Mouse (Mus musculus): ENCODE results near the gene Gm49322. TPM values are rescaled to one million over a fixed set of nuclear protein-coding genes. Genes with fewer than 3 reads are reported as not detected.
A peak's percentile ranks its signal among the peaks of the same experiment; 100 is the strongest.
"Not testable (repeated sequence)": the region's sequence is repeated elsewhere in the genome, so short reads cannot be mapped to it uniquely, and the experiment has no call there.

The Gm49322 gene
- total RNA-seq, 4 experiments from 2014 or later, result 1.0 to 4.8 (median 3.5) TPM

- DNase-seq, result no peak
These were observed 8.0 kb downstream of the Gm49322 start for GRCm38 (mm10) chr10:80613821-80614220.

DNA sequence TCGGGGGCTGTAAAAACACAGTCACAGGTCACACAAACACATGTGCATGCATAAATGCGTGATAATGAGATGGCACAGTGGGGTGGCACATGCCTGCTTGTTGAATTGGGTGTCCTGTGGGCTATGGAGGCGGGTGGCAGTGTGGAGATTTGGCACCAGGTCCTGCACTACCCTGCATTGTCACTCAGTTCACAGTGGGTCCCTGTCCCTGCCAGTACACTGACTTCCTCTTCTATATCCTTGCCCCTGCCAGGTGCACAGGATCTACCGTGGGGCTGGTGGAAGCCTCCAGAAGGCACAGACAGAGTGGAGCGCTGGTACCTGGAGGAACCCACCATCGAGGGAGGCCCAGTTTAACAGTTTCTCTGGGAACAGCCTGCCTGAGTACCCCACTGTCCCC is 8.5 kb downstream of the Gm49322 start:
- DNase-seq, result no peak

DNA sequence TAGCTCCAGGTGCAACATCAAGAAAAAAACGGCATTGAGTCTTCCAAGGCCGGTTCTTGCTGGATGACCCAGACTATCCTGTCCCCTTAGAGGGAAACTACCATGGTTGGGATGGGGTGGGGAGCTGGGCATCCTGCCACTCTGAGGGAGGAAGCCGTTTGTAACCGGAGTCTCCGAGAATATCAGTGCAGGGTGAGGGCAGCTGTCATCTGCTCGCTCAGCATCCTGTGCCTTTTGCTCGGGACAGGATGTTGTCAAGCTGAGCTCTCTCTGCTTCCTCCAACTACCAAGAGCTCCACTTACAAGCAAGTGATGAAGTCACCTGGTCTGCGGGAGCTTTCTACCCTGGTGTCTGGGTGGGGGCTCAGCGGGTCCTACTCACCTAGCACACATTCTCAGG is 12.4 kb downstream of the Gm49322 start:
- DNase-seq, result no peak

DNA sequence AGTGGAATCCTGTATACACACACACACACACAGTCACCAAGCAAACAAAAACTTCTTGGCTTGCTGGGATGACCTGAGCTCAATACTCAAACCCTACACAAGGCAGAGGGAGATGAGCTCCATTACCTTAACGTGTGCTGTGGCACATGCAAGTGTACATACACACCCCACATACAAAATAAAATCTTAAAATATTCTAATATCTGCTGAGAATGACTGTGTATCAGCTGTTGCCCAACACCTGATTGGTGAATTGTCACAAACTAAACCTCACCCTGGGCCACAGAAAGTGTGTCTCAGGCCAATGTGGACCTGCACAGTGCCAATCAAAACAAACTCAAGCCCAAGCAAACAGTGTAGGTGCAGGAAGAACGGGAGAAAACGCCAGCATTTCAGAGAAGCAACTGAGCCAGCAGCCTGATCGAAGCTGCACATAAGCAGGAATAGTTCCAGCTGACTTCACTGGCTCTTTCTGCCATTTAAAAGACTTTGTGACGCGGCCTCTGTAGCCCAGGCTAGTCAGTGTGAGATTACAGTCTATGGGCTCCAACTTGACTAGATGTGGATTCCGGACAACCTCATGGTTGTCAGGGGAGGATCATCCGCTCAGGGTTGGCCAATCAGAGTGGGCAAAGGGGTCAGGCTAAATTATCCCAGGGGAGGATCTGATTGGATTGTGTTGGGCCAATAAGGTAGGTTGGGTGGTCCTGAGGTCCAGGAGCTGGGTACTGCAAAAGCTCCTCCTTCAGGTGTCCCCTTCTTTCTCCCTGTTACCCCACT is 13.8 kb downstream of the Gm49322 start:
- DNase-seq, result no peak

GRCm38 (mm10) chr10:80620365-80620764 is 14.5 kb downstream of the Gm49322 start:
- DNase-seq, result no peak

DNA sequence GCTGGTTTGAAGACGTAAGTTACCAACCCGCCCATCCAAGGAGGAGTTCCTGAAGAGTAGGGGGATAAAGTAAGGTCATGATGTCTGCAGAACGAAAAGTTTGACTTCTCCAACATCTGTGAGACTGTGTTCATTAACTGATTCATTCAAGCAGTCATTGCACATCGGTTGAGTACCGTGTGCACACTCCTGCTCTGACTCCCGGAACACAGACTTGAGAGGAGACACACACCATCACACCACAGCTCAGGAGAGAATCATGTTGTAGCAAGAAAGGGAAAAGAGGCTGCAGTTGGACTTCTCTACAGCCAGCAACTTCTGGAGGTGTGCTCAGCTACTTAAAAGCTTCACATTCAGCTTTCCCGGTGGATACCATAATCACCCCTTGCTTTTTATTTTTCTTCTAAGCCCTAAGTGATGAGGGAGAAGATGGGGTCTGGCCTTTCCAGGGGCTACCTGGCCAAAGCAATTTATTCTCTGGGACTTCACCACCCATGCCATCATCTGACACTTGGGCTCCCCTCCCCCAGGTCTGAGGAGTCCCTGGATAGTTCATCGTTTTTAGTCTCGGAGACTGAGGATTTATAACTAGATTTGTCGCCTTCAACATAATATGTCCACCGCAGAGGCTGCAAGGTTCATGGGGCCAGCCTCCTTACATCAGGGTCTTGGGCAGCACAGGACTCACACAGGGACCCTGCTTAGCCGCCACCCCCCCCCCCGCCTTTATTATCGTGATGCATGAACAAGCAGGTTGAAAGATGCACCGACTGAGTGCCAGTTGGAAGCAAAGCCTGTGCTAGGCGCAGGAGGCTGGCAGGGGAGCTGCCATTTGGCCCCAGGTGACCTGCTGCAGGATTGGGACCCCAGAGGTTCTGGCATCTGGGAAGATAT is 15.2 kb downstream of the Gm49322 start:
- DNase-seq, result no peak

GRCm38 (mm10) chr10:80621690-80621939 is 15.8 kb downstream of the Gm49322 start:
- no peak for DNase-seq

DNA sequence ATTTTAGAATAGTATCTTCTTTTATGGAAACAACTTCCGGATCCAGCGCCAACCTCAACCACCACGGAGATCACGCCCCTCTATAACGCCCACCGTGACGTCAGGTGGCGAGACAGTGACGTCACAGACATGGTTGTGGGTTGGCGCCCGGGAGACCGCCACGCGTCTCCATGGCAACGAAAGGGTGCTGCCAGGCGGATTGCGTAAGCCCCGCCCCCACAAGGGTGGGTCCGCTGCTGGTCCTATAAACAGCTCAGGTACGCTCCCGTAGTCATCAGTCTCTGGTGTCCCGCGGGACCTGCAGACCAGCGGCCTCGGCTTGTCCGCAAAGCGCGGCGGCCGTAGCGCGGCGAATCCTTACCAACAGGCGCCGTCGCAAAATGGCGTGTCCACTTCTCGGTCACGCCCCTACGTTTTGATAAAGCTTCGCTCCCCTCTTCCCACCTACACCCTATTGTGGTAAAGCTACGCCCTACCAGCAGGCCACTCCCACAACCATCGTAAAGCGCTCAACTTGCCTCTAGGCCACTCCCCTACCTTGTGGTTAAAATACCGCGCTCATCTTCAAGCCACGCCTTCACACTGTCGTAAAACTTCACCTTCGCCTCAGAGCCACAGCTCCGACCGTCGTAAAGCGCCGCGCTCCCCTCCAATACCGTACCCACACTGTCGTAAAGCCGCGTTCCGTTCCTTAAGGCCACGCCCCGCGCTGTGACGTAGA is 16.3 kb downstream of the Gm49322 start:
- peak; percentile 99 for DNase-seq

DNA sequence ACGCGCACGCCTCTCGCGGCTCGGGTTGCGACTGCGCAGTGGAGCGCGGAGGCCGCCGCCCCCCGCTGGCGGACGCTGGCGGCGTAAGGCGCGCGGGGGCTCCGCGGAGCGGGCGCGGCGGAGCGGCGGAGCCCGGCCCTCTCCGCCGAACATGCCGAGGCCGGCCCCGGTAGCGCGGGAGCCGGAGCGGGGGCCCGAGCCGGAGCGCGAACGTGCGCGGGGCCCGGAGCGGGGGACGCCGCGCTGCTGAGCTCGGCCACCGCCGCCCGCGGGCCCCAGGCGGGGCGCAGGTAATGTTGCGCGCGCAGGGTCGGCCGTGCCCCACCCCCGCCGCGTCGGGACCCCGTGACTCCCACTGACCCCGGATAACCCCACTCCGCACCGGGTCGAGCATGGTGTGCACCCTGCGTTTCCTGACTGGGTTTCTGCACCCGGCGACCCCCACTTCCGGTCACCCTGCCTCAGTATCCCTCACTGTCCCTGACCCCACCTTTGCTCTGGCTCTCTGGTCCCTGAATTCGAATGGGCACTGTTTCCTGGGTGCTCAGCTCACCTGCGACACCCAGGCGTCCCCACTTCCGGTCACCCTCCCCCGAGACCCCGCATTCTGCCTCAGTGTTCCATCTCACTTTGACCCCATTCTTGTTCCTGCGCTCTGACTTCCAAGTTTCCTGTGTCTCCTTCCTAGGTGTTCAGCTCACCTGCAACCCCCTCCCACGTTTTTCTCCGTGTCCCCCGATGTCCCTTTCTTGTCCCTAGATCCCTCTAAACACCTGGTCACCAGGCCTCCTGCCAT is 17.0 kb downstream of the Gm49322 start, which contains the start of gene Csnk1g2:
Gene Csnk1g2, plus strand, starts transcription at position 178 of the 796 bp plus-strand sequence.
- peak; percentile 62 for DNase-seq

DNA sequence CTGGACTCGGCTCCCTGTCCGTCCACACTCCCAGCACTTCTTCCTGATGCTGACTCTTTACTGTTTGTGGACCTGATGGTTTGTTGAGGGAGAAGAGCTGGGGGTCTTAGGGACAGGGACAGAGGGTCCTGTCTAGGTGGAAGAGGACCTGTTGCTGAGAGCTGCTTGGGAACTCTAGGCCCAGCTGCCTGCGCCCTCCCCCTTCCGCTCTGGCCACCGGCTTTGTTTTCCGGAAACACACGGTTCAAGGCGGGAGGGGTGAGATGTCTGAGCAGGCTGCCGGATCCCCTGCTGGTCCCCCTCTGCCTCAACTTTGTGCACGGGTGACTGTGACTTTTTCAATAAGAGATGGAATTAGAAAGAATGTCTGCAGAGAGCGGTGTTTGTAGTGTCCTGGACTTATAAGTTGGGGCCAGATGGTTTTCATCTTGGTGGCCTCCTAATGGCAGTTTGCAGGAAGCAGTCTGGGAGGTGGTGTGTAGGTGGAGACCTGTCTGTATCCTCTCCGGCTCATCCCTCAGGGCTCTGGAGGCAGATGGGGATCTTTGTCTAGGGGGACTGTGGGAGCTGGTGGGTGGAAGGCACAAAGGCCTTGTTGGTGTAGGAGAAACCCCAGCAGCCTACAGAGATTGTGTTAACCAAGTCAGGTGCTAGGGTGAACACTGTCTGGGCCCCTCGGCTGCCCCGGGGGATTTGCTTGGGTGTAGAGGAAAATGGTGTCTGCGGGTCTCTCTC is 17.8 kb downstream of the Gm49322 start:
- DNase-seq, result peak; percentile 58

DNA sequence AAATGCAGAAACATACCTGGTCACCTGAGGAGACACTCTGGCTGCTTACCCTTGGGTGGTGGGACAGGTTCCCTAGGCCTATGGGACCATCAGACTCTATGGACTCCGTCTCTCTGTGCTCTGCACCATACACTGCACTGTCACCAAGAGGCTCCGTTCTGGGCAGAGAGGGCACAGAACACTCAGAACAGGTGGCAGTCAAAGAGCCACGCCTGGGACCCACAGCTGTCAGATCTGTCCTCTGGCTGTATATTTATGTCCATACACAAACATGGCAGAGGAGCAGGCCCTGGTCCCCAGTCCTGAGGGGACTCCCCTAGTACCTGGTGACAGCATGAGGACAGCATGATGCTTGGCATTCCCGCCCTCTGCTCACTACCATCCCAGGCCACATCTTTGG is 19.9 kb downstream of the Gm49322 start:
- no peak for DNase-seq

- no peak for DNase-seq
These were observed 21.9 kb downstream of the Gm49322 start for GRCm38 (mm10) chr10:80627685-80628084.

DNA sequence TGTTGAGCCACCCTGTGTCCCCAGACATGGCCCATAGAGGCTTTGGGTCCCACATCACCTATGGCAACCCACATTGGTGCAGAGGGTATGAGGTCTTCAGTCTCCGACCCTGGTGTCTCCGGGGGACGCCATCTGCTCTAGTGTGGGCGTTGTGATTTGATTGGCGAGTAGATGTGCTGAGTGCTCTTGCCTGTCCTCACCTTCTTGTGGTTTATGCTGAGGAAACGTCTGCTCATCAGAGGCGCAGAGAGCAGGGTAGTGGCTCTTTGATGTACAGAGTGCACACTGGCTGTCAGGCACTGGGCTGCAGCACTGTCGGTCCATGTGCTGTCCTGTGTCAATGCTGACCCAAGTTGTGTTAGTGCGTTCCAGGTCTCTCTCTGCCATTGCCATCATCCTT is 23.1 kb downstream of the Gm49322 start:
- no peak for DNase-seq

DNA sequence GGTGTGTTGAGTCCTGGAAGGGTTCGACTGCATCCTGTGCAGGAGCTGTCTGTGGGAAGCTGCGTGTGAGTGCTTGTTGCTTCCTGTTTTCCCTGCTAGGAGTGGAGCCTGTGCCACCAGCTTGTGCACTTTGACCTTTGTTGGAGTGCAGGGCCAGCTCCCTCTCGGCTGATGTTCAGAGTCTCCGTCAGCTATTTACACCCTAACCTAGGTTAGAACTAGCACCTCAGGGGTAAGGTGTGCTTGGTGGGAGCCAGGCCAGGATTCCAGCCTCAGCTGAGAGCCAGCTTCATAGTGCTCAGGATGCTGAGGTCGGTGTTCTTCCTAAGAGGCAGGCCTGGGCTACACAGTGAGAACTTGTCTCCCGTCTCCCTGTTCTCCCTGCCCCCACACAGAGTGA is 29.5 kb downstream of the Gm49322 start:
- no peak for DNase-seq

GRCm38 (mm10) chr10:80646936-80647335 is 41.1 kb downstream of the Gm49322 start:
- no peak for DNase-seq

DNA sequence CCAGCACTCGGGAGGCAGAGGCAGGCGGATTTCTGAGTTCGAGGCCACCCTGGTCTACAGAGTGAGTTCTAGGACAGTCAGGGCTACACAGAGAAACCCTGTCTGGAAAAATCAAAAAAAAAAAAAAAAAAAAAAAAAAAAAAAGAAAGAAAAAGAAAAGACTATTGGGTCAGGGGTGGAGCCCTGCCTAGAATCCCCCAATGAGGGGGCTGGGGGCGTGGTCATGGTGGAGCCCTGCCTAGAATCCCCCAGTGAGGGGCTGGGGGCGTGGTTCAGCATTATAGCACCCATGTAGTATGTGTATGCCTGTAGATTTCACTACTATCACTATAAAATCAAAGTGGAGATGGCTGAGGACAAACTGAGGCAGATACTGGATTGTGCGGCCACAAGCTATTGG is 44.1 kb downstream of the Gm49322 start:
- not testable (repeated sequence) for DNase-seq

GRCm38 (mm10) chr10:80650392-80650791 is 44.6 kb downstream of the Gm49322 start:
- no peak for DNase-seq

DNA sequence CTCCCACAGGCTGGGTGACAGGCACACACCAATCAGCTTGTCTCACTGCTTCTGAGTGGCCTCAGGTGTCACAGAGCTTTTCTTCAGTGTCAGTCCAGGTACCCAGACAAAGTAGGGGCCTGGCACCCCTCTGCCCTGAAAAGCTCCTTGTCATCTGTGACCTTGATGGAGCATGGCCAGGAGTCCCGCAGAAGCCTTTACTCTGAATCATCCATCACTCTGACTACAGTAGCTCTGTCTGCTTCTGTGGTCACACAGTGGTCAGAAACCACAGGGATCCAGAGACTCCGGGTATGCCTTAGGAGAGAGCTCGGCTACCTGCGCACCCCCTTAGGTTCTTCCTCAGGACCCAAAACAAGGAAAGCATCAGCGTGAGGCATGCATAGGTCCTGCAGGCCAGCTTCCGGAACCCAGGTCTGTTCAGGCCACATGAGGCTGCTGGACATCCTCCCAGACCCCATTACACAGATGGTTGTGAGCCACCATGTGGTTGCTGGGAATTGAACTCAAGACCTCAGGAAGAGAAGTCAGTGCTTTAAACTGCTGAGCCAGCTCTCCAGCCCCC is 47.4 kb downstream of the Gm49322 start:
- DNase-seq, result no peak

DNA sequence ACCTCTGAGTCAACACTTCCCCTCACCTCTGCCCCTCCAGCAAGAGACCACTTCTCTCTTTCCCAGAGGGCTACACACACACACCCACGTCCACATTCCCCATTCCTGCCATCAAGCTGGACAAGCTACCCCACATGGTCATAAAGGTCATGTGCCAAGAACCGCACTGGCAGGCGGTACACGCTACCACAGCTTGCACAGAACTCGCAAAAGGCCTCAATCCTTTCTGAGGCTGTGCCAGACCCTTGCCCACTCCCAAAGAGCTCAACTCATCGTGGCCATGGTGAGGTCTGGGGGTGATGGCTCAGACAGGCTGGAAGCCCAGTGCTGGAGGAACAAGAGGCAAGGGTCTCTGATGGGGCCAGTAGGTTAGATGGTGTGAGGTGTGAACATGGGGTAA is 49.0 kb downstream of the Gm49322 start:
- DNase-seq, result no peak

DNA sequence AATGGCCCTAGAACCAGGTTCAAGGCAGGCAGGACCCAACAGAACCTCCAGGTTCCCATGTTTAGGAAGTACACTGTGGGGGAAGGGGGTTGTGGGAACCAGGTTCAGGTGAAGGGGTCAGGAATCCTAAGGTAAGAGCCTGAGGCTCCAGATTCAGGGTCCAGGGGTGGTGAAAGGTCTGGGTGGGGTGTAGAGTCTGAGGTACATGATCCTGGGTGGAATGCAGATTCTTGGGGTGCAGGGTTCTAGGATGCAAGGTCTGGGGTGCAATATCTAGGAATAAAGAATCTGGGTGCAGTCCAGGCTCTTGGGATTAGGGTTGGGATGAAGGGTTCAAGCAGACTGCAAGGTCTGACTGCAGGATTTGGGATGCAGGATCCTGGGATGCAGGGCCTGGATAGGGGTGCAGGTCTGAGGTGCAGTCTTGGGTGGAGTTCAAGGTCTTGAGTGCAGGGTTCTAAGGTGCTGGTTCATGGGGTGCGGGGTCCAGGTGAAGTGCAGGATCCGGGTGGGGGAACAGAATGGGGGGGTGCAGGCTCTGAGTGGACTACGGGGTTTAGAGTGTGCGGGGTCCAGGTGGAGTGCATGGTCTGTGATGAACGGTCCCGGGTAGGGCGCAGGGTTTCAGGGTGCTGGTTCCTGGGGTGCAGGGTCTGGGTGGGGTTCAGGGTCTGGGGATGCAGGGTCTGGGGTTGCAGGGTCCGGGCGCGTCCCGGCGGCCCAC is 49.7 kb downstream of the Gm49322 start:
- DNase-seq, result no peak
